Mouse (Mus musculus) erythroblast, embryonic 14.5 days (primary cell): ENCODE results near the gene Igflr1.

Source experiments
- GATA1 ChIP-seq: IDR thresholded peaks from 2 replicates; pipeline ENCODE4 v1.6.1; 2012; ENCODE audit warnings: low read length, inconsistent platforms, mixed read lengths
- TAL1 ChIP-seq: IDR thresholded peaks from 3 replicates; pipeline ENCODE4 v1.6.1; 2012; ENCODE audit warnings: low read length, inconsistent platforms, mixed read lengths

DNA sequence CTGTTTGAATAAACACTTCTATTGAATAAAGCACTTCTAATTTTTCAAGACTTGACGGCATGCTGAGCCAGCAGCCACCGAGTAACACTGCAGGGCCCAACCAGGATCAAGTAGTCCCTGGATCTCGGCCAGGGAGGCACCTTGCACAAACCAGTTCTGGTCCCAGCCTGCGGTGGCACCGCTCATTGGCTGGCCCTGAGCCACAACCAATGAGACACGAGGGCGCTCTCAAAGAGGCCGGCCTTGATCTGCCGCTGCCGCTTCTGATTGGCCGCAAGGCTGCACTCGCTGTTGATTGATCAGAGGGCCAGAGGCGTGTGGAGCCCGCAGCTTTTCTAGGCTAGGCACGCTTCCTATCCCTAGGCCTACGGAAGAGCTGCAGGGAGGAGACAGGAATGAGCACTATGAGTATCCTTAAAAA is 34.7 kb downstream of the Igflr1 start:
- TF ChIP-seq TAL1 (no peak), GATA1 (no peak)
